Mouse (Mus musculus) stomach, embryonic 16.5 days (tissue): ENCODE measurements around the gene Obsl1. TPM values are rescaled to one million over a fixed set of nuclear protein-coding genes. Genes with fewer than 3 reads are reported as not detected.

Experiments
- ATAC-seq: fragments of 200-750 bp; cut with Nextera tagmentation; 2 replicates; pipeline ENCODE4 v1.8.0; 2017; ENCODE audit warnings: moderate number of reproducible peaks, moderate TSS enrichment; ENCODE audit not compliant: insufficient read depth, low FRiP score
- H3K27ac ChIP-seq: fragments of 300-500 bp; sonication (generic); 2 replicates; pipeline ENCODE4 v1.5.1; 2014; ENCODE audit warnings: low read length
- H3K27me3 ChIP-seq: fragments of 300-500 bp; sonication (generic); 2 replicates; pipeline ENCODE4 v1.6.1; 2014; ENCODE audit warnings: low read length, control low read depth, mixed read lengths; ENCODE audit not compliant: control insufficient read depth, insufficient read depth
- H3K36me3 ChIP-seq: fragments of 300-500 bp; sonication (generic); 2 replicates; pipeline ENCODE4 v1.6.1; 2014; ENCODE audit warnings: low read length; ENCODE audit not compliant: control insufficient read depth, insufficient read depth
- H3K4me1 ChIP-seq: fragments of 300-500 bp; sonication (generic); 2 replicates; pipeline ENCODE4 v1.6.1; 2014; ENCODE audit warnings: low read length, control low read depth, mixed read lengths; ENCODE audit not compliant: control insufficient read depth, insufficient read depth
- H3K4me2 ChIP-seq: fragments of 300-500 bp; sonication (generic); 2 replicates; pipeline ENCODE4 v1.6.1; 2014; ENCODE audit warnings: low read depth, low read length, mixed read lengths
- H3K4me3 ChIP-seq: fragments of 300-500 bp; sonication (generic); replicated peaks from 2 replicates; pipeline ENCODE4 v1.5.1; 2014; ENCODE audit warnings: mild to moderate bottlenecking, low read length
- H3K9ac ChIP-seq: fragments of 300-500 bp; sonication (generic); 2 replicates; pipeline ENCODE4 v1.6.1; 2014; ENCODE audit warnings: low read length
- H3K9me3 ChIP-seq: fragments of 300-500 bp; sonication (generic); replicated peaks from 2 replicates; pipeline ENCODE4 v1.6.1; 2016; ENCODE audit warnings: low read length, control low read depth; ENCODE audit not compliant: control insufficient read depth
- WGBS: fragments of 180-500 bp; shearing (Covaris S2); extraction: QIAGEN DNeasy Blood & Tissue Kit; methylation state at CpG from one replicate; pipeline ENCODE4 v1.1.7; 2014; 5-methylcytosine and 5-hydroxymethylcytosine counted together
- polyA plus RNA-seq: library from polyadenylated mRNA; unstranded; fragments of >200 nt; fragmentation: Nextera tagmentation; extraction: Ambion mirVana; gene quantifications from 2 replicates; pipeline ENCODE4 v1.2.1, GENCODE M21; 2015

Gene Obsl1
- polyA plus RNA-seq, 1 experiment from 2014 or later: 44.4 TPM

- peak within 1 kb of the TSS; percentile 74 for H3K4me3 ChIP-seq
- peaks cover 18% of the 10 kb centered on the region for H3K4me1 ChIP-seq
- H3K4me2 ChIP-seq: peak within 1 kb of the TSS; percentile 68
- peak within 1 kb of the TSS; percentile 74 for H3K9ac ChIP-seq
- no peaks in the 10 kb centered on the region for H3K27me3 ChIP-seq
- H3K36me3 ChIP-seq: no peaks in the 10 kb centered on the region
- ATAC-seq: peak; percentile 97
- peak within 1 kb of the TSS; percentile 95 for H3K27ac ChIP-seq
- H3K9me3 ChIP-seq: no peaks in the 10 kb centered on the region
- WGBS: under 1% methylated on average over 46 of the region's 46 CpGs
These were observed 15.2 kb upstream of the Obsl1 start, which contains the start of gene Stk11ip for GRCm38 (mm10) chr1:75521321-75522031. Gene Stk11ip, plus strand, starts transcription at chr1:75521529.

- Histone ChIP-seq H3K36me3 (no peaks in the 10 kb centered on the region), H3K4me1 (peaks cover 18% of the 10 kb centered on the region), H3K27me3 (no peaks in the 10 kb centered on the region), H3K4me2 (no peak overlapping the region), H3K9me3 (no peaks in the 10 kb centered on the region), H3K9ac (no peak overlapping the region), H3K4me3 (no peak overlapping the region), H3K27ac (peak overlapping the region; percentile 95)
- WGBS: 26% methylated on average over 5 of the region's 5 CpGs
- ATAC-seq: no peak
These were observed 13.3 kb upstream of the Obsl1 start for GRCm38 (mm10) chr1:75519576-75519975.

- H3K9me3 ChIP-seq: no peaks in the 10 kb centered on the region
- H3K4me3 ChIP-seq: no peak overlapping the region
- H3K4me2 ChIP-seq: no peak overlapping the region
- H3K9ac ChIP-seq: no peak overlapping the region
- peaks cover 18% of the 10 kb centered on the region for H3K4me1 ChIP-seq
- WGBS: 94% methylated on average over 4 of the region's 4 CpGs
- H3K27me3 ChIP-seq: no peaks in the 10 kb centered on the region
- H3K36me3 ChIP-seq: no peaks in the 10 kb centered on the region
- peak overlapping the region; percentile 72 for H3K27ac ChIP-seq
- no peak for ATAC-seq
These were observed 12.2 kb upstream of the Obsl1 start for GRCm38 (mm10) chr1:75518427-75518826.

- Histone ChIP-seq H3K4me2 (no peak overlapping the region), H3K4me3 (no peak overlapping the region), H3K27me3 (no peaks in the 10 kb centered on the region), H3K4me1 (peaks cover 18% of the 10 kb centered on the region), H3K27ac (peak overlapping the region; percentile 72), H3K36me3 (no peaks in the 10 kb centered on the region), H3K9me3 (no peaks in the 10 kb centered on the region), H3K9ac (no peak overlapping the region)
- 33% methylated on average over 4 of the region's 4 CpGs for WGBS
- ATAC-seq: peak; percentile 9; the same call in 1 of the 2 replicates
These were observed 11.7 kb upstream of the Obsl1 start for GRCm38 (mm10) chr1:75517984-75518383.

- Histone ChIP-seq H3K9me3 (no peaks in the 10 kb centered on the region), H3K9ac (no peak overlapping the region), H3K36me3 (no peaks in the 10 kb centered on the region), H3K27ac (no peak overlapping the region), H3K4me1 (peaks cover 19% of the 10 kb centered on the region), H3K4me3 (no peak overlapping the region), H3K4me2 (no peak overlapping the region), H3K27me3 (no peaks in the 10 kb centered on the region)
- 68% methylated on average over 15 of the region's 15 CpGs for WGBS
- ATAC-seq: no peak
These were observed 10.6 kb upstream of the Obsl1 start for GRCm38 (mm10) chr1:75516703-75517380.

GRCm38 (mm10) chr1:75512550-75512949 lies 6.3 kb upstream of the Obsl1 start:
- no peaks in the 10 kb centered on the region for H3K27me3 ChIP-seq
- 85% methylated on average over 3 of the region's 3 CpGs for WGBS

GRCm38 (mm10) chr1:75511437-75512210 lies 5.4 kb upstream of the Obsl1 start:
- WGBS: 49% methylated on average over 4 of the region's 4 CpGs
- Histone ChIP-seq H3K27me3 (no peaks in the 10 kb centered on the region), H3K4me1 (peaks cover 18% of the 10 kb centered on the region), H3K4me3 (no peak overlapping the region), H3K9me3 (no peaks in the 10 kb centered on the region), H3K9ac (no peak overlapping the region; the same call in 1 of the 2 replicates), H3K36me3 (no peaks in the 10 kb centered on the region), H3K4me2 (no peak overlapping the region), H3K27ac (peak overlapping the region; percentile 75)
- peak; percentile 28 for ATAC-seq

More at GRCm38 (mm10) chr1:75512550-75512949, 6.3 kb upstream of the Obsl1 start:
- H3K9ac ChIP-seq: no peak overlapping the region
- no peaks in the 10 kb centered on the region for H3K36me3 ChIP-seq
- peaks cover 9% of the 10 kb centered on the region for H3K4me1 ChIP-seq
- ATAC-seq: no peak
- H3K4me2 ChIP-seq: no peak overlapping the region
- no peak overlapping the region for H3K4me3 ChIP-seq
- H3K9me3 ChIP-seq: no peaks in the 10 kb centered on the region
- no peak overlapping the region for H3K27ac ChIP-seq

DNA sequence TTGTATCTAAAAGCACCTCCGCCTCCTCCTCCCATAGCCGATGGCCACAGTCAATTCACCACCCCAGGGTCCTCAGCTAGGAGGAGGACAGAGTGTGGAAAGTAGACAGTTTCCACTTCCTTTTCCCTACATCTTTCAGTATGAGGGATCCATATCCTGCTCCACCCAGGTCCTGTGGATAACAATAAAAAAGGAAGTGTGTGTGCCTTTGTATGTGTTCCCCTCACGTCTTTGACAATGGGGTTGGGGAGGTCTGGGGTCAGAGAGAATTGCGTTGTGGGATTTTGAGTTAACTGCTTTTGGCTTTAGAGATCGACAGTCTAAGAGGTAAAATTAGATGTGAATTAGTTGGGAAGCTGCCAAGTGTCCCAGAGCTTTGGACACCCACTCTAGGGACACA lies 3.9 kb upstream of the Obsl1 start:
- no peaks in the 10 kb centered on the region for H3K9me3 ChIP-seq
- no peaks in the 10 kb centered on the region for H3K27me3 ChIP-seq
- H3K9ac ChIP-seq: no peak overlapping the region
- H3K4me3 ChIP-seq: no peak overlapping the region
- no peak overlapping the region for H3K4me2 ChIP-seq
- no peaks in the 10 kb centered on the region for H3K36me3 ChIP-seq
- peaks cover 20% of the 10 kb centered on the region for H3K4me1 ChIP-seq
- no peak for ATAC-seq
- no peak overlapping the region for H3K27ac ChIP-seq
- WGBS: 70% methylated on average over 5 of the region's 5 CpGs

- ATAC-seq: no peak
- Histone ChIP-seq H3K4me1 (peaks cover 22% of the 10 kb centered on the region), H3K4me2 (no peak overlapping the region), H3K27ac (no peak overlapping the region), H3K36me3 (no peaks in the 10 kb centered on the region), H3K9ac (peak overlapping the region; percentile 21; the same call in 1 of the 2 replicates), H3K27me3 (no peaks in the 10 kb centered on the region), H3K4me3 (no peak overlapping the region), H3K9me3 (no peaks in the 10 kb centered on the region)
- WGBS: 58% methylated on average over 20 of the region's 20 CpGs
These were observed 3.3 kb upstream of the Obsl1 start for GRCm38 (mm10) chr1:75509586-75509985.
